Mouse (Mus musculus): ENCODE measurements around the gene Bola3. TPM values are rescaled to one million over a fixed set of nuclear protein-coding genes. Genes with fewer than 3 reads are reported as not detected.
"Not testable (repeated sequence)": the region's sequence is repeated elsewhere in the genome, so short reads cannot be mapped to it uniquely, and the experiment has no call there.

The Bola3 gene
- polyA plus RNA-seq, 1 experiment from 2014 or later: 144 TPM

DNA sequence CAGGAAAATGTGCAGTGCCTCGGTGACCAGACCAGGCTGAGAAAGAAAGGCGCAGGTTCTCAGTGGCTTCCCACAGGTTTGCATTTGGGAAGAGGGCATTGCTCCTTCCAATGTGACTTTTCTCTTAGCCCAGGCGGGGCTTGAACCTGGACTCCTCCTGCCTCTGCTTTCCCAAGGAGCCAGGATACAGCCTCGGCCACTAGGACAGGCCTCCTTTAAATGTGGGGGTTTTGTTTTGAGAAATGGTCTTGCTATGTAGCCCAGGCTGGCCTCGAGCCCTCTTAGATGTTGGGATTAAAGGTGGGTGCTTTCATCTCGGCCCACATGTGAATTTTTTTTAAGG, 22.6 kb upstream of the Bola3 start:
- H3K4me1 ChIP-seq (ENCODE audit: control insufficient read depth, insufficient read depth, low read length): no peaks in the 10 kb centered on the region
- ATAC-seq (replicated peaks; ENCODE audit: insufficient number of reproducible peaks, low FRiP score, low TSS enrichment, low read depth): peak; percentile 16; the same call in 1 of the 2 replicates
- H3K9ac ChIP-seq (replicated peaks; ENCODE audit: low read length): peak overlapping the region; percentile 85
- H3K36me3 ChIP-seq (replicated peaks; ENCODE audit: control insufficient read depth, insufficient read depth, low read depth, low read length): no peaks in the 10 kb centered on the region; the same call in 1 of the 2 replicates
- 4% methylated on average over 6 of the region's 6 CpGs for WGBS
- H3K9me3 ChIP-seq (replicated peaks; ENCODE audit: control insufficient read depth, low read length): no peaks in the 10 kb centered on the region
- peak overlapping the region; percentile 78 for H3K4me3 ChIP-seq (ENCODE audit: low read depth, low read length)
- DNase-seq (ENCODE audit: low spot score): no peak
- H3K27ac ChIP-seq (replicated peaks; ENCODE audit: low read depth, low read length): peak overlapping the region; percentile 70; the same call in 1 of the 2 replicates
- no peaks in the 10 kb centered on the region for H3K27me3 ChIP-seq (ENCODE audit: control insufficient read depth, insufficient read depth, low read length)
- H3K4me2 ChIP-seq (ENCODE audit: low read depth, low read length): peak overlapping the region; percentile 48

DNA sequence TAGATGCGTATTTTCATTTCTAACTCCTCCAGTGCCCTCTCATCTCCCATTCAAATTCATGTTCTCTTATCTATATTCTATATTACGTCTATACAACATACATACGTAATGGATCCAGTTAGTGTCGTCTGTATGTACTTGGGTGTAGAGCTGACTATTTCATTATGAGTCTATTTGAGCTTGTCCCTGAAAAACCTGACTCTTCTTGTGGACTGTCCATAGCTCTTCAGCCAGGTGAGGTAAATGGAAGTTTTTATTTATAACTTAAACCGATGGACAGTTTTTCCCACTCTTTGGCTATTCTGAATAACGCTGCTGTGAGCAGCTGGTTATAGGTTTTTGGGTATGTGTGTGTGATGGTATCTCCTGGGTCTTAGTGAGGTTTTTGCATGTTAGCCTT, 22.2 kb upstream of the Bola3 start:
- H3K27ac ChIP-seq (replicated peaks; ENCODE audit: low read depth, low read length): no peak overlapping the region
- peak overlapping the region; percentile 78 for H3K4me3 ChIP-seq (ENCODE audit: low read depth, low read length)
- 72% methylated on average over 6 of the region's 6 CpGs for WGBS
- H3K4me2 ChIP-seq (ENCODE audit: low read depth, low read length): peak overlapping the region; percentile 48
- no peak overlapping the region; the same call in 1 of the 2 replicates for H3K9ac ChIP-seq (replicated peaks; ENCODE audit: low read length)
- peaks cover 2% of the 10 kb centered on the region for H3K36me3 ChIP-seq (replicated peaks; ENCODE audit: control insufficient read depth, insufficient read depth, low read depth, low read length)
- H3K4me1 ChIP-seq (ENCODE audit: control insufficient read depth, insufficient read depth, low read length): no peaks in the 10 kb centered on the region
- ATAC-seq (replicated peaks; ENCODE audit: insufficient number of reproducible peaks, low FRiP score, low TSS enrichment, low read depth) (no peak), DNase-seq (ENCODE audit: low spot score) (no peak)
- no peaks in the 10 kb centered on the region for H3K27me3 ChIP-seq (ENCODE audit: control insufficient read depth, insufficient read depth, low read length)
- H3K9me3 ChIP-seq (replicated peaks; ENCODE audit: control insufficient read depth, low read length): no peaks in the 10 kb centered on the region

DNA sequence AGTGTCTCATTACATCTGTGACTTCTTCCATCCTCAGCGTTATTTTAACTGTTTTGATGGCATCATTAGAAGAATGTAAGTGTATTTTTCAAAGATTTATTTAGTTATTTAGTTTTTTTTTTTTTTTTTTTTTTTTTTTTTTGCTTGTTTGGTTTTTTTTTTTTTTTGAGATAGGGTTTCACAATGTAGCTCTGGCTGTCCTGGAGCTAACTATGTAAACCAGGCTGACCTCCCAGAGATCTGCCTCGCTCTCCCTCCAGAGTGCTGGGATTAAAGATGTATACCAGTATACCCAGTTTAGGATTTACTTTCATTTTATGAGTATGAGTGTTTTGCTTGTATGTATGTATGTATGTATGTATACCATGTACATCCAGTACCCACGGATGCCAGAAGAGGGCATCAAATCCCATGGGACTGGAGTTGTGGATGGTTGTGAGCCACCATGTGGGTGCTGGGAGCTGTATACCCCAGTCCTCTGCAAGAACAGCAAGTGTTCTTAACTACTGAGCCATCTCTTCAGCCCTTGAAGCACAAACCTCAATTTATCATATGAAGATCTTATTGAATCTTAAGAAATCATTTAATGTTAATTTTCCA, 21.3 kb upstream of the Bola3 start:
- DNase-seq (ENCODE audit: low spot score) (no peak), ATAC-seq (replicated peaks; ENCODE audit: insufficient number of reproducible peaks, low FRiP score, low TSS enrichment, low read depth) (no peak)
- Histone ChIP-seq H3K36me3 (replicated peaks; ENCODE audit: control insufficient read depth, insufficient read depth, low read depth, low read length) (peaks cover 3% of the 10 kb centered on the region), H3K27me3 (ENCODE audit: control insufficient read depth, insufficient read depth, low read length) (no peaks in the 10 kb centered on the region), H3K9ac (replicated peaks; ENCODE audit: low read length) (no peak overlapping the region), H3K4me2 (ENCODE audit: low read depth, low read length) (no peak overlapping the region), H3K27ac (replicated peaks; ENCODE audit: low read depth, low read length) (no peak overlapping the region), H3K4me1 (ENCODE audit: control insufficient read depth, insufficient read depth, low read length) (no peaks in the 10 kb centered on the region), H3K4me3 (ENCODE audit: low read depth, low read length) (no peak overlapping the region), H3K9me3 (replicated peaks; ENCODE audit: control insufficient read depth, low read length) (no peaks in the 10 kb centered on the region)
- WGBS: 90% methylated on average over 3 of the region's 3 CpGs

- DNase-seq (ENCODE audit: low spot score) (no peak), ATAC-seq (replicated peaks; ENCODE audit: insufficient number of reproducible peaks, low FRiP score, low TSS enrichment, low read depth) (no peak)
- Histone ChIP-seq H3K4me3 (ENCODE audit: low read depth, low read length) (no peak overlapping the region), H3K27ac (replicated peaks; ENCODE audit: low read depth, low read length) (no peak overlapping the region), H3K36me3 (replicated peaks; ENCODE audit: control insufficient read depth, insufficient read depth, low read depth, low read length) (no peaks in the 10 kb centered on the region; the same call in 1 of the 2 replicates), H3K9me3 (replicated peaks; ENCODE audit: control insufficient read depth, low read length) (no peaks in the 10 kb centered on the region), H3K4me1 (ENCODE audit: control insufficient read depth, insufficient read depth, low read length) (no peaks in the 10 kb centered on the region), H3K27me3 (ENCODE audit: control insufficient read depth, insufficient read depth, low read length) (no peaks in the 10 kb centered on the region), H3K4me2 (ENCODE audit: low read depth, low read length) (no peak overlapping the region), H3K9ac (replicated peaks; ENCODE audit: low read length) (no peak overlapping the region)
- WGBS: 82% methylated on average over 3 of the region's 3 CpGs
These were observed 7.6 kb upstream of the Bola3 start for GRCm38 (mm10) chr6:83341387-83341786.

GRCm38 (mm10) chr6:83342957-83343356, 6.0 kb upstream of the Bola3 start:
- WGBS: 91% methylated on average over 2 of the region's 2 CpGs
- H3K27ac ChIP-seq (replicated peaks; ENCODE audit: low read depth, low read length): no peak overlapping the region
- no peaks in the 10 kb centered on the region for H3K9me3 ChIP-seq (replicated peaks; ENCODE audit: control insufficient read depth, low read length)
- no peak for DNase-seq (ENCODE audit: low spot score)
- H3K4me1 ChIP-seq (ENCODE audit: control insufficient read depth, insufficient read depth, low read length): no peaks in the 10 kb centered on the region
- H3K4me3 ChIP-seq (ENCODE audit: low read depth, low read length): no peak overlapping the region
- no peak overlapping the region for H3K4me2 ChIP-seq (ENCODE audit: low read depth, low read length)
- H3K36me3 ChIP-seq (replicated peaks; ENCODE audit: control insufficient read depth, insufficient read depth, low read depth, low read length): no peaks in the 10 kb centered on the region; the same call in 1 of the 2 replicates
- no peak for ATAC-seq (replicated peaks; ENCODE audit: insufficient number of reproducible peaks, low FRiP score, low TSS enrichment, low read depth)
- no peak overlapping the region for H3K9ac ChIP-seq (replicated peaks; ENCODE audit: low read length)
- no peaks in the 10 kb centered on the region for H3K27me3 ChIP-seq (ENCODE audit: control insufficient read depth, insufficient read depth, low read length)

DNA sequence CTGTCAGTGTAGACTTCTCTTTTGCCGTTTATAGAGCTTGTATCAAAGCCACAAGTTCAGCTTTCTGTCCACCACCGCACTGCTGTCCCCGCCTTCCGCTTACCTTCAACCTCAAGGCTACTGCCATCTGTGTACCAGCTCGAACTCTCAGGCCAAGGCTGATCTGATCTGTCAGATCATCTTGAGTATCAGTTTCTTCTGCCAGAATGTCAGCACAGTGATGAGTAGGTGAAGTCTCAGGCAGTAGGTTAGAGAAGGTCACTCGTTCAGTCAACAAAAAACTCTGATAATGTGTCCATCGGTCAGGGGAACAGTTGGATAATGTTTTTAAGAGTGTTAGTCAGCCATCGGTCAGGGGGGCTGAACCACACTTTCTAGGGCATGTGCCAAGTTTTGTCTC, 3.7 kb upstream of the Bola3 start:
- ATAC-seq (replicated peaks; ENCODE audit: insufficient number of reproducible peaks, low FRiP score, low TSS enrichment, low read depth): not testable (repeated sequence)
- WGBS: 95% methylated on average over 8 of the region's 8 CpGs

DNA sequence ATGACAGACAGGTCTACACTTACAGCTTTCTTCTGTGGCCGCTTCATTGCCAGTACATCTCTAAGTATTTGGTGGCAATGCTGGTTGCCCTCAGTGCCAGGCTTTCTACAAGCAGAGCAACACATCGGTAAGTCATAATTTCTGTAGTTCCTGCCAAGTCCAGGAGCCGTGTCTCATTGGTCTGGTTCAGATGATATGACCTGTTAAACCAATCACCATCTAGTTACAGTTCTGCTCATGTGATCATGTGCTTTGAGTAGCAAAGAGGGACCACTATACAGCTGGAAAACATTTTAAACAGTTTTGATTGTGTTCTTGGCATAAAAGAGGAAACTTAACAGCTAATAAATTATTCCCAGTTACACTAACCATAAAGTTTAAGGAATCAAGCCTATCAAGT, 1.0 kb upstream of the Bola3 start:
- no peaks in the 10 kb centered on the region for H3K27me3 ChIP-seq (ENCODE audit: control insufficient read depth, insufficient read depth, low read length)
- no peaks in the 10 kb centered on the region for H3K9me3 ChIP-seq (replicated peaks; ENCODE audit: control insufficient read depth, low read length)
- H3K27ac ChIP-seq (replicated peaks; ENCODE audit: low read depth, low read length): no peak overlapping the region
- 88% methylated on average over 3 of the region's 3 CpGs for WGBS
- no peak overlapping the region for H3K9ac ChIP-seq (replicated peaks; ENCODE audit: low read length)
- H3K36me3 ChIP-seq (replicated peaks; ENCODE audit: control insufficient read depth, insufficient read depth, low read depth, low read length): no peaks in the 10 kb centered on the region
- no peak overlapping the region for H3K4me3 ChIP-seq (ENCODE audit: low read depth, low read length)
- ATAC-seq (replicated peaks; ENCODE audit: insufficient number of reproducible peaks, low FRiP score, low TSS enrichment, low read depth) (no peak), DNase-seq (ENCODE audit: low spot score) (no peak)
- H3K4me1 ChIP-seq (ENCODE audit: control insufficient read depth, insufficient read depth, low read length): 0 out of 2 replicates have a peak, but pooled peaks cover 2% of the 10 kb centered on the region
- no peak overlapping the region for H3K4me2 ChIP-seq (ENCODE audit: low read depth, low read length)

More for the DNA sequence above, 3.7 kb upstream of the Bola3 start:
- not testable (repeated sequence) for H3K36me3 ChIP-seq (replicated peaks; ENCODE audit: control insufficient read depth, insufficient read depth, low read depth, low read length); H3K9ac ChIP-seq (replicated peaks; ENCODE audit: low read length); H3K27ac ChIP-seq (replicated peaks; ENCODE audit: low read depth, low read length); H3K4me3 ChIP-seq (ENCODE audit: low read depth, low read length); H3K27me3 ChIP-seq (ENCODE audit: control insufficient read depth, insufficient read depth, low read length); DNase-seq (ENCODE audit: low spot score); H3K9me3 ChIP-seq (replicated peaks; ENCODE audit: control insufficient read depth, low read length); H3K4me2 ChIP-seq (ENCODE audit: low read depth, low read length); H3K4me1 ChIP-seq (ENCODE audit: control insufficient read depth, insufficient read depth, low read length)

DNA sequence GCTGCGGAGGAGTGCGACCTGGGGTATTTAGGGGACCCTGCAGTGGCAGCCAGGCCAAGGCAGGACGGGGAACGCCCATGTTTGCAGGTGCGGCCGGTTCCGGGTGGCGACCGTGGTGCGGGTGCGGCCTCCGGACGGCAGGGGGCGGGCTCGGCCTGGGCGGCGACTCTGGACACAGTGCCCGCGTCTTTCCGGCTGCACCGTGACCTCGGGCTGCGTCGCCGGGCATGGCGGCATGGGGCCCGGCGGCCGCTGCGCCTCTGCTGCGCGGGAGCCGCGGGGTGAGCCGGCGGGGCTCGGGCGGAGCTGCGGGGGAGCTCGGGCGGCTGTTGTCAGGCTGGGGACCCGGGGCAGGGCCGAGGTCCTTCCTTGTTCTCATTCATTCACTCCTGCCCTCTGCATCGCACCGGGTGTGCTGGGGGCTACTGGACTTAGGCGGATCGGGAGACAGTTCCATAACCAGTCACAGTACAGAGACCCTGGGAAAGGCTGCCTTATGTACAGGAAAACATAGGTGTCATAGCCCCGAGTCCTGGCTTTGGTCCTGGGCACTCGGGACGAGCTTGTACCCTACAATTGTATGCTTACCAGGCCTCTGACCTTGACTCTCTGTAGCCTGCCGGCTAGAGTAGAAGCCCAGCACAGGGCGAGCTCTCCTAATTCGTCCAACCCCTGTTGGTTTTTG, 469 bp downstream of the Bola3 start:
- under 1% methylated on average over 53 of the region's 53 CpGs for WGBS
- no peaks in the 10 kb centered on the region; the same call in 1 of the 2 replicates for H3K36me3 ChIP-seq (replicated peaks; ENCODE audit: control insufficient read depth, insufficient read depth, low read depth, low read length)
- H3K4me3 ChIP-seq (ENCODE audit: low read depth, low read length): peak overlapping the region; percentile 83
- DNase-seq (ENCODE audit: low spot score): peak; percentile 85
- H3K9ac ChIP-seq (replicated peaks; ENCODE audit: low read length): peak overlapping the region; percentile 93
- no peaks in the 10 kb centered on the region for H3K27me3 ChIP-seq (ENCODE audit: control insufficient read depth, insufficient read depth, low read length)
- peaks cover 2% of the 10 kb centered on the region; the same call in 1 of the 2 replicates for H3K4me1 ChIP-seq (ENCODE audit: control insufficient read depth, insufficient read depth, low read length)
- peak overlapping the region; percentile 54; the same call in 1 of the 2 replicates for H3K27ac ChIP-seq (replicated peaks; ENCODE audit: low read depth, low read length)
- H3K9me3 ChIP-seq (replicated peaks; ENCODE audit: control insufficient read depth, low read length): no peaks in the 10 kb centered on the region
- peak; percentile 96 for ATAC-seq (replicated peaks; ENCODE audit: insufficient number of reproducible peaks, low FRiP score, low TSS enrichment, low read depth)
- H3K4me2 ChIP-seq (ENCODE audit: low read depth, low read length): peak overlapping the region; percentile 65
